Mouse (Mus musculus) spleen, adult 2 months (tissue): ENCODE data around the gene Fam155a. TPM values are rescaled to one million over a fixed set of nuclear protein-coding genes. Genes with fewer than 3 reads are reported as not detected.
"Not testable (repeated sequence)": the region's sequence is repeated elsewhere in the genome, so short reads cannot be mapped to it uniquely, and the experiment has no call there.

Experiments
- DNase-seq, 2 experiments: peaks; one replicate each; pipeline versions ENCODE4 v3.0.0 to v3.0.0-alpha.2; 2012 to 2021; ENCODE audit warnings: low spot score in 2 of 2, low read depth in 1 of 2
- H3K27ac ChIP-seq: fragments of 200-500 bp; 2 replicates; pipeline ENCODE4 v1.5.1; 2012; ENCODE audit warnings: low read length, inconsistent platforms; ENCODE audit not compliant: insufficient read depth
- H3K27me3 ChIP-seq: fragments of 200-500 bp; 2 replicates; pipeline ENCODE4 v1.6.1; 2012; ENCODE audit warnings: mild to moderate bottlenecking, moderate library complexity, low read length, inconsistent platforms; ENCODE audit not compliant: control insufficient read depth, insufficient read depth
- H3K36me3 ChIP-seq: fragments of 200-500 bp; 2 replicates; pipeline ENCODE4 v1.6.1; 2012; ENCODE audit warnings: mild to moderate bottlenecking, low read length, inconsistent platforms; ENCODE audit not compliant: control insufficient read depth, insufficient read depth
- H3K4me1 ChIP-seq: fragments of 200-500 bp; 2 replicates; pipeline ENCODE4 v1.6.1; 2011; ENCODE audit warnings: inconsistent platforms; ENCODE audit not compliant: control insufficient read depth, insufficient read depth, insufficient read length
- H3K4me3 ChIP-seq: fragments of 200-500 bp; 2 replicates; pipeline ENCODE4 v1.5.1; 2011; ENCODE audit warnings: mild to moderate bottlenecking, inconsistent platforms; ENCODE audit not compliant: insufficient read depth, insufficient read length; ENCODE audit errors: extremely low read depth
- CTCF ChIP-seq: fragments of 200-500 bp; IDR thresholded peaks from 2 replicates; pipeline ENCODE4 v1.5.1; 2011; ENCODE audit warnings: mild to moderate bottlenecking, inconsistent platforms; ENCODE audit not compliant: insufficient read depth, insufficient read length, insufficient replicate concordance; ENCODE audit errors: extremely low read depth
- POLR2A ChIP-seq: fragments of 200-500 bp; IDR thresholded peaks from 2 replicates; pipeline ENCODE4 v1.6.1; 2011; ENCODE audit warnings: low read depth, low read length, inconsistent platforms
- WGBS: fragments of 180-500 bp; shearing (Covaris S2); methylation state at CpG from one replicate; pipeline ENCODE4 v1.1.7; 2018; 5-methylcytosine and 5-hydroxymethylcytosine counted together
- polyA plus RNA-seq: library from polyadenylated mRNA; depleted of rRNA; stranded (reverse); fragments of >200 nt; gene quantifications from 2 replicates; pipeline ENCODE4 v1.2.3, GENCODE M21; 2012; rRNA removed

Gene Fam155a
- not detected in 2 replicates for polyA plus RNA-seq

DNA sequence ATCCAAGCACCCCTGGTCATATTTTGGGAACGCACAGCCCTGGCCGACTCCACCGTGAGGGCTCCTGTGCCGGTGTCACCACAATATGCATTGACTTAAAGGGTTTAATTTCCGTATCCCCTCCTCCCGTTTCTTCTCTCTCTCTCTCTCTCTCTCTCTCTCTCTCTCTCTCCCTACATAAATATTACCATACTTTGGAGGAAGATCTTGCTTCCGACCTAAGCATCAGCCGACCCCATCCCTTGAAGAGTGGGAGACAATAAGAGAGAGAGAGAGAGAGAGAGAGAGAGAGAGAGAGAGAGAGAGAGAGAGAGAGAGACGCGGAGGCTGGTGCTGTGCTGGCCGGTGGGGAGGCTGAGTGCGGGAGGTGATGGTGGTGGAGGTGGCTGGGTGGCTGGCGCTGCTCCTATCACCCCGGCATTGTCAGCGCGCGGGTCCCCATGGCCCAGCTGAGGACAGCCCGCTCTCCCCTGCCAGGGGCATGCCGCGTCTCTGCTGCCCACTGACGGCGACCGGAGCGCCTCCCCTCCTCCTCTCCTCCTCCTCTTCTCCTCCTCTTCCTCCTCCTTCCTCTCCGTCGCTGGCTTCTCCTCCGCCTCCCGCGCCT lies at the start of gene Fam155a:
TSS of gene Fam155a (minus strand) at position 163 of the 607 bp plus-strand sequence.
- Histone ChIP-seq H3K4me3 (no peak within 1 kb of the TSS), H3K27ac (no peak within 1 kb of the TSS), H3K27me3 (no peaks in the 10 kb centered on the region; the same call in 1 of the 2 replicates), H3K4me1 (no peaks in the 10 kb centered on the region), H3K36me3 (no peaks in the 10 kb centered on the region)
- TF ChIP-seq CTCF, result no peak
- no peak for TF ChIP-seq POLR2A
- DNase-seq, result no peak
- WGBS, result 1% methylated on average over 25 of the region's 29 CpGs

DNA sequence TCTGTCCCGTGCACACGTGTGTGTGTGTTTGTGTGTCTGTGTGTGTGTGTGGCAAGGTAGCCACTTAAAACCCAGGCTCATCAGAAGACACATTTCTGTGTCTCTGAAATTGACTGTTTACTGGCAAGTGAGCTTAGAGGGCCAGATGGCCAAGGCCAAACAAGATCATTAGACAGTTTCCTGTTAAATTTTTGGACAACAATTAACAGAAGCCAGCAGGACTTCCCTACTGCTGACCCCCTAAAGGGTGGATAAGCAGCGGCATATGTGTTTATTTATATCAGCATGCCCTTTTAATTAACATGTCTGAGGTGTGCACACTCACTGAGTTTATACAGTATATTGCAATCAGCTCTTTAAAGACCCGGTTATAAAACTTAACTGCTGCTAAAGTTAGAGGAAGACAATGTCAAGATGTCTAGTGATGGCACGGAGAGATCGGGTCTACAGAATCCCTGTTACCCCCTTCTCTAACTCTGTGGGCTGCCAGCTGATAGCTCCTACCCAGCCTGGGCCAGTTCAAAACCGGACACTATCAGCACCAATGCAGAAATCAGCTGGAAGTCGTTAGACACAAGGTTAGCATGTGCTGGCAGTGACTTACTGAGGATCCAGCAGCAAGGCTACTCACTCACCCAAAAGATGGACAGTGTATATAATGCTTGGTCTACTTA lies 42.4 kb upstream of the Fam155a start:
- Histone ChIP-seq H3K27me3 (no peaks in the 10 kb centered on the region), H3K4me1 (no peaks in the 10 kb centered on the region), H3K4me3 (no peak overlapping the region), H3K27ac (no peak overlapping the region), H3K36me3 (no peaks in the 10 kb centered on the region)
- no peak for DNase-seq
- 80% methylated on average over 8 of the region's 8 CpGs for WGBS
- TF ChIP-seq CTCF (no peak), POLR2A (no peak)

GRCm38 (mm10) chr8:9810955-9811530 lies 40.1 kb upstream of the Fam155a start:
- no peaks in the 10 kb centered on the region for H3K27me3 ChIP-seq
- TF ChIP-seq POLR2A (no peak), CTCF (no peak)
- 78% methylated on average over 12 of the region's 12 CpGs for WGBS
- no peak overlapping the region for H3K27ac ChIP-seq
- no peaks in the 10 kb centered on the region for H3K36me3 ChIP-seq
- no peak for DNase-seq
- H3K4me3 ChIP-seq, result no peak overlapping the region
- no peaks in the 10 kb centered on the region for H3K4me1 ChIP-seq

DNA sequence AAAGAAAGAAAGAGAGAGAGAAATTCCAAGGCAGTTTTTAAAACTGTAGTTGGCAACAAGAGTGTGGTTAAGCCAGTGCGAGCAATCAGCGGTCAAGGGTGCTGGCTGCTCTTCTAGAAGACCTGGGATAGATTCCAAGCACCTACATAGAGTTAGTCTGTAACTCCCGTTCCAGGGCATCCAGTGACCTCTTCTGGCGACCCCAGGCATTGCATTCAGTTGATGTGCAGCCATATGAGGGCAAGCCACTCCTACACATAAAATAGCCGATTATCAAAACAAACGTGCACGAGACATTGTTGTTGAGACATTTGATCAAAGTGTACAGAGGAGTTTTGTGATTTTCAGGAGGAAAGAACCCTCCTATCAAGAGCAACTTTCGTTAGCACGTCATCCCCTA lies 37.6 kb upstream of the Fam155a start:
- H3K36me3 ChIP-seq, result no peaks in the 10 kb centered on the region
- 86% methylated on average over 9 of the region's 9 CpGs for WGBS
- H3K4me1 ChIP-seq, result no peaks in the 10 kb centered on the region
- no peak for DNase-seq
- TF ChIP-seq POLR2A (no peak), CTCF (no peak)
- no peaks in the 10 kb centered on the region for H3K27me3 ChIP-seq
- no peak overlapping the region for H3K4me3 ChIP-seq
- no peak overlapping the region for H3K27ac ChIP-seq

DNA sequence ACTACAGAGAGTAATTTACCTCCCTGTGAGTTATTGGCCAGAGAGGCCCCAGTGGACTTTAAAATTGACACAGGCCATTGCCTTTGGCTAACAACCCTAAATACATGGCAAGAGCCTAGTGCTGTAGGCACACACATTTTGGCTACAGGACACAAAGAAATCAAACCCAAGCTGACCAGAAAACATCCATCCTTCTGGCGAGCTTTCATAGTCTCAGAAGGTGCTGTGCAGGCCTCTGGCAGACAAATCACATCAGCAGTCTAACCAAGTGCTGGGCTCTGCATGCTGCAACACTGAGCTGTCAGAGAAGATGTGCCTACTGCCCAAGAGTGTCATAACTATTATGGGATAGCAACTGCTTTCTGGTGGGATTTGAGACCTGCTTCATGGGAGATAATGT lies 34.7 kb upstream of the Fam155a start:
- H3K4me1 ChIP-seq, result no peaks in the 10 kb centered on the region
- TF ChIP-seq CTCF (no peak), POLR2A (no peak)
- no peak overlapping the region for H3K27ac ChIP-seq
- H3K27me3 ChIP-seq, result no peaks in the 10 kb centered on the region
- H3K4me3 ChIP-seq, result no peak overlapping the region
- no peak for DNase-seq
- WGBS, result 87% methylated on average over 1 of the region's 1 CpGs
- H3K36me3 ChIP-seq, result no peaks in the 10 kb centered on the region

GRCm38 (mm10) chr8:9800346-9800745 lies 29.4 kb upstream of the Fam155a start:
- H3K4me1 ChIP-seq, H3K27me3 ChIP-seq, DNase-seq, H3K27ac ChIP-seq, H3K4me3 ChIP-seq, H3K36me3 ChIP-seq: not testable (repeated sequence)
- 81% methylated on average over 11 of the region's 11 CpGs for WGBS

DNA sequence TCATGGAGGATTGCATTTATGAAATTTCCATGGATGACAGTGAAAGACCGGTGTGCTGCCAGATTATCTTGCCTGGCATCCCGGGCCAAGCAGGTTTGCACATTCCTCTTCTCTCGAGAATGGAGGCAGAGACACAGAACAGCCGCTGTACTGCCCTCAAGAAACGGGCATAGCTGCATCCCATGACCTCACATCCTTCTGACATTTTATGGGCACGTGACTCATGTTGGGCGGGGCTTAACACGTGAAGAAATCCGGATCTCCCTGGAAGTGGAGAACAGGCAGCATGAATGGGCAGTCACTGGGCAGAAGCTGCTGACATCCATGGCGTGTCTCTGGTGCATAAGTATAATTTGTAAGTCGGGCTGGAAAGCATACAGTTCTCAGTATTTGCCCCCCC lies 29.0 kb upstream of the Fam155a start:
- H3K36me3 ChIP-seq, result no peaks in the 10 kb centered on the region
- H3K27ac ChIP-seq, result no peak overlapping the region
- WGBS, result 85% methylated on average over 11 of the region's 11 CpGs
- no peak for DNase-seq
- no peaks in the 10 kb centered on the region for H3K27me3 ChIP-seq
- H3K4me3 ChIP-seq, result no peak overlapping the region
- TF ChIP-seq CTCF, result no peak
- no peak for TF ChIP-seq POLR2A
- no peaks in the 10 kb centered on the region for H3K4me1 ChIP-seq
